ENCODE assay signal across 9 mouse cellular contexts in the genomic region with DNA sequence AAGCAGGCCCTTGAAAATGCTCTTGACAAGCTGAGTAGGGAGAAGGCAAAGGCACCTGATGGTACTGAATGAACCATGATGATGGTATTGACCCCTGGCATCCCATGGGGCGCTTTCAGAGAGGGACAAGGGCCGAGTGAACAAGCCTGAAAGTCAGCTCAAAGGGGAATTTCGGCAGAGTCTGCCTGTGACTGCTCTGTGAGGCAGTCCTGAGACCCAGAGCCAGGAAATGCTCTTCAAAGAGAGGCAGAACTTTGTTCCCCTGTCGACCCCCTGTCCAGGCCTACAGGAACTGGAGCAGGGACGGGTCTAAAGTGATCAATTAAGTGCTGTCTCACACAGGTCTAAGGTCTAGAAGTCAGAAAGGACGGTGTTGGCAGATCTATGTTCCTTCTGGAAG. TPM values are rescaled to one million over a fixed set of nuclear protein-coding genes. Genes with fewer than 3 reads are reported as not detected.
DNase-seq lines count a peak whose midpoint lies in the region; ATAC-seq and TF ChIP-seq lines count a peak whose summit lies in the region.
"Had no signal": no experiment of that assay in that cellular context is flagged by ENCODE, and none has a peak within 500 bp of the region (broad histone marks: within the 10 kb centered on the region; RNA-seq: fewer than 3 reads in every experiment).

No protein-coding gene starts in this region.

- 0 out of 2 replicates have a peak overlapping the region, but pooled peaks have one; percentile 4 for H3K4me2 ChIP-seq in lung, postnatal 0 days (replicated peaks; ENCODE audit: low read depth, low read length)
- H3K4me2 ChIP-seq in heart, embryonic 11.5 days, result peak overlapping the region; percentile 32
- peak overlapping the region; percentile 37; the same call in 1 of the 2 replicates for H3K4me2 ChIP-seq in kidney, embryonic 16.5 days (replicated peaks; ENCODE audit: low read depth, low read length)
- no peak overlapping the region for H3K4me2 ChIP-seq in neural tube, embryonic 15.5 days
- H3K4me2 ChIP-seq: embryonic facial prominence, embryonic 12.5 days had no signal

- no peak overlapping the region for H3K9ac ChIP-seq in lung, postnatal 0 days (replicated peaks; ENCODE audit: low read depth)
- 0 out of 2 replicates have a peak overlapping the region, but pooled peaks have one; percentile 11 for H3K9ac ChIP-seq in heart, embryonic 11.5 days (ENCODE audit: low read depth, low read length)
- peak overlapping the region; percentile 54 for H3K9ac ChIP-seq in kidney, embryonic 16.5 days (replicated peaks; ENCODE audit: low read length)
- H3K9ac ChIP-seq in neural tube, embryonic 15.5 days (replicated peaks), result no peak overlapping the region
- H3K9ac ChIP-seq: embryonic facial prominence, embryonic 12.5 days had no signal

- no peak for DNase-seq in lung, postnatal 0 days (ENCODE audit: low spot score)
- DNase-seq in lung, adult 18-20 months, result no peak
- no peak for DNase-seq in gastrocnemius, postnatal 36 days
- DNase-seq in ovary, postnatal 10 days (ENCODE audit: low spot score), result no peak

- H3K4me3 ChIP-seq in lung, postnatal 0 days (ENCODE audit: low read depth, low read length), result no peak overlapping the region
- H3K4me3 ChIP-seq in heart, embryonic 11.5 days (ENCODE audit: low read depth, low read length), result no peak overlapping the region
- no peak overlapping the region for H3K4me3 ChIP-seq in kidney, embryonic 16.5 days (ENCODE audit: low read length)
- H3K4me3 ChIP-seq in neural tube, embryonic 15.5 days (replicated peaks), result no peak overlapping the region
- H3K4me3 ChIP-seq: embryonic facial prominence, embryonic 12.5 days had no signal

- H3K27ac ChIP-seq in lung, postnatal 0 days (ENCODE audit: low read length), result peak overlapping the region; percentile 10; the same call in 1 of the 2 replicates
- H3K27ac ChIP-seq in heart, embryonic 11.5 days (ENCODE audit: low read depth, low read length), result peak overlapping the region; percentile 83
- peak overlapping the region; percentile 92 for H3K27ac ChIP-seq in kidney, embryonic 16.5 days (ENCODE audit: low read length)
- peak overlapping the region; percentile 60 for H3K27ac ChIP-seq in neural tube, embryonic 15.5 days (replicated peaks)

- peaks cover 27% of the 10 kb centered on the region; the same call in 1 of the 2 replicates for H3K4me1 ChIP-seq in lung, postnatal 0 days (ENCODE audit: insufficient read depth, low read depth, low read length)
- H3K4me1 ChIP-seq in heart, embryonic 11.5 days (ENCODE audit: control insufficient read depth, insufficient read depth, low read length), result peaks cover 35% of the 10 kb centered on the region
- H3K4me1 ChIP-seq in kidney, embryonic 16.5 days (ENCODE audit: insufficient read depth, low read length), result peaks cover 48% of the 10 kb centered on the region
- H3K4me1 ChIP-seq in neural tube, embryonic 15.5 days, result peaks cover 15% of the 10 kb centered on the region

- no peaks in the 10 kb centered on the region for H3K9me3 ChIP-seq in lung, postnatal 0 days (ENCODE audit: low read length)
- H3K9me3 ChIP-seq in heart, embryonic 11.5 days (replicated peaks; ENCODE audit: control insufficient read depth, low read length), result no peaks in the 10 kb centered on the region
- no peaks in the 10 kb centered on the region for H3K9me3 ChIP-seq in kidney, embryonic 16.5 days (ENCODE audit: low read length)
- H3K9me3 ChIP-seq in neural tube, embryonic 15.5 days (replicated peaks), result no peaks in the 10 kb centered on the region
- H3K9me3 ChIP-seq: embryonic facial prominence, embryonic 12.5 days had no signal

- intact Hi-C loops in gastrocnemius, postnatal 36 days (cut with DNase I), result loop anchor here (10.0 kb wide), 1 partner anchor 49 kb away; no protein-coding TSS in a partner anchor

- WGBS in lung, postnatal 0 days, result 28% methylated on average over 6 of the region's 6 CpGs
- 28% methylated on average over 6 of the region's 6 CpGs for WGBS in heart, embryonic 11.5 days (ENCODE audit: insufficient replicate concordance)
- WGBS in kidney, embryonic 16.5 days, result 14% methylated on average over 6 of the region's 6 CpGs
- WGBS in neural tube, embryonic 15.5 days, result 43% methylated on average over 6 of the region's 6 CpGs

- no peak for ATAC-seq in lung, postnatal 0 days
- no peak for ATAC-seq in heart, embryonic 11.5 days (replicated peaks; ENCODE audit: insufficient number of reproducible peaks, low FRiP score, low TSS enrichment)
- peak; percentile 13; the same call in 1 of the 2 replicates for ATAC-seq in kidney, embryonic 16.5 days (ENCODE audit: low FRiP score, low TSS enrichment)
- ATAC-seq in neural tube, embryonic 15.5 days (ENCODE audit: low FRiP score), result no peak
- ATAC-seq in inflammation-experienced regulatory T-cells, adult 6 months, result no peak

- no peaks in the 10 kb centered on the region for H3K27me3 ChIP-seq in lung, postnatal 0 days (replicated peaks; ENCODE audit: insufficient read depth, low read length)
- no peaks in the 10 kb centered on the region for H3K27me3 ChIP-seq in heart, embryonic 11.5 days (ENCODE audit: control insufficient read depth, insufficient read depth, low read length)
- no peaks in the 10 kb centered on the region for H3K27me3 ChIP-seq in kidney, embryonic 16.5 days (ENCODE audit: insufficient read depth, low read length)
- H3K27me3 ChIP-seq in neural tube, embryonic 15.5 days (replicated peaks), result no peaks in the 10 kb centered on the region
- H3K27me3 ChIP-seq: embryonic facial prominence, embryonic 12.5 days had no signal

- TF ChIP-seq EP300 in lung, postnatal 0 days (IDR thresholded peaks at IDR 0.05), result no peak

- TF ChIP-seq CTCF in lung, postnatal 0 days (IDR thresholded peaks at IDR 0.05), result no peak

- H3K36me3 ChIP-seq in lung, postnatal 0 days (ENCODE audit: insufficient read depth, low read length), result no peaks in the 10 kb centered on the region
- no peaks in the 10 kb centered on the region for H3K36me3 ChIP-seq in heart, embryonic 11.5 days (ENCODE audit: control insufficient read depth, insufficient read depth, low read length)
- no peaks in the 10 kb centered on the region for H3K36me3 ChIP-seq in kidney, embryonic 16.5 days (ENCODE audit: insufficient read depth, low read length)
- no peaks in the 10 kb centered on the region for H3K36me3 ChIP-seq in neural tube, embryonic 15.5 days
- H3K36me3 ChIP-seq: embryonic facial prominence, embryonic 12.5 days had no signal

RNA-seq across cellular contexts. Expression of a gene that starts 10.3 kb away (rescaled TPM):
- 52.3 and 56.0 TPM in 2 replicates for polyA plus RNA-seq in lung, postnatal 0 days (2015; fragmentation: Nextera tagmentation; extraction: Ambion mirVana)
- polyA plus RNA-seq in heart, embryonic 11.5 days (2014; fragmentation: Nextera tagmentation; extraction: Ambion mirVana), result 17.1 and 17.7 TPM in 2 replicates
- polyA plus RNA-seq in kidney, embryonic 16.5 days (2015; fragmentation: Nextera tagmentation; extraction: Ambion mirVana), result 80.5 and 89.9 TPM in 2 replicates
- polyA plus RNA-seq in neural tube, embryonic 15.5 days (2015; fragmentation: Nextera tagmentation; extraction: Ambion mirVana), result 12.1 and 16.3 TPM in 2 replicates
- 10 to 100 TPM in 1 of 3 experiments, 1 to 10 TPM in 2; 4.0 to 31.5 (median 8.5) TPM for polyA plus RNA-seq in inflammation-experienced regulatory T-cells, adult 6 months (2017; shearing (Covaris generic))
- total RNA-seq in gastrocnemius, postnatal 36 days (2021), result 100 to 1,000 TPM; 133 to 134 TPM

Comparison
In these comparisons a context has a peak if more than half of its experiments do, and no peak if none do; other contexts are left out.
1. H3K27ac ChIP-seq: peak in every context shown above with its lines; median percentile 92 in kidney, embryonic 16.5 days; 83 in heart, embryonic 11.5 days; 60 in neural tube, embryonic 15.5 days; 10 in lung, postnatal 0 days.
2. H3K9ac ChIP-seq: peak in heart, embryonic 11.5 days (single experiment) and kidney, embryonic 16.5 days (single experiment); none in lung, postnatal 0 days (single experiment) and neural tube, embryonic 15.5 days (single experiment).